Mouse (Mus musculus): ENCODE measurements around the gene 2300002M23Rik. TPM values are rescaled to one million over a fixed set of nuclear protein-coding genes. Genes with fewer than 3 reads are reported as not detected.
A peak's percentile ranks its signal among the peaks of the same experiment; 100 is the strongest.

Gene 2300002M23Rik
- polyA plus RNA-seq, 1 experiment from 2014 or later: not detected

DNA sequence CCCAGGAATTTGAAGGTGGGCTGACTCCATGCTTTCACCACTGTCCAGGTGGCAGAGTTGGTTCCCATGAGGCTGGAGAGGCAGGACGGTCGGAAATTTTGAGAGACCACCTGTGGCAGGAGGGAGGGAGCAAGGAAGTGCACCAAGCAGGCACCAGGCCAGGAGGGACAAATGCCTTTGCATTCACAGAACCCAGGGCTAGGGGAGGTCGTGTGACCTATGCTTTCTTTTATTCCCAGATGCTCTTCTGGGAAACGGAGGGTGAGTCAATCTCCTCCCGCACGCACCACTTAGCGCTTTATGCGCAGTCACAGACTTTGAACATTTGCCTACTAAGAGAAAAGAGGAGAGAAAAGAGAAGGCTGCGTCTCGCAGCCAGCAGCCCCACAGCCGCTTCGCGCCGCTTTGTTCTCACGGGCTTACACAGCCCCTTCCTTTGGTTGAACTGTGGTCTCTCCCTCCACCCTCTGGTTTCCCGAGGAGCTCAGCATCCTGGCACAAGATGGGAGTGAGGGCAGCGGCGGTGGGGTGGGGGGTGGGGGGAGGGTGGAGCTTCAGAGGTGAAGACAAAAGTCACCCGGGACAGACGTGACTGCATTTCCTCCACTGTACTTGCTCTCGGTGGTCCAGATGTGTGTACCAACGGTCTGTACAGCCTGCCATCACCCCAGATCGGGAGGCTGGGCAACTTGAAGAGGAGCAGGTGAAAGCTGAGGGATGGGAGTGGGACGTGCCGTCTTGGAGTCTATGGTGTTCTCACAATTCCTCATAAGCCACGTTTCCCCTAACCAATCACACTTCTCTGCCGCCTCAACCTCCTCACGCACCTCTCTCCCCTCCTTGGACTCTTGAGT lies 2.1 kb downstream of the 2300002M23Rik start:
- Histone ChIP-seq H3K4me1 (ENCODE audit: control insufficient read depth, insufficient read depth, low read length) (peaks cover 4% of the 10 kb centered on the region; the same call in 1 of the 2 replicates), H3K4me3 (ENCODE audit: low read depth, low read length) (peak overlapping the region; percentile 8), H3K27ac (ENCODE audit: low read depth, low read length) (no peak overlapping the region), H3K9me3 (replicated peaks; ENCODE audit: control insufficient read depth, low read length) (no peaks in the 10 kb centered on the region), H3K4me2 (ENCODE audit: low read length) (peak overlapping the region; percentile 56), H3K27me3 (replicated peaks; ENCODE audit: control insufficient read depth, insufficient read depth, low read length) (peaks cover 4% of the 10 kb centered on the region; the same call in 1 of the 2 replicates), H3K9ac (ENCODE audit: low read length) (peak overlapping the region; percentile 22), H3K36me3 (ENCODE audit: control insufficient read depth, insufficient read depth, low read length) (no peaks in the 10 kb centered on the region)
- WGBS: 2% methylated on average over 28 of the region's 28 CpGs
- ATAC-seq: peak; percentile 57; the same call in 1 of the 2 replicates
- DNase-seq (ENCODE audit: low spot score): peak; percentile 56

DNA sequence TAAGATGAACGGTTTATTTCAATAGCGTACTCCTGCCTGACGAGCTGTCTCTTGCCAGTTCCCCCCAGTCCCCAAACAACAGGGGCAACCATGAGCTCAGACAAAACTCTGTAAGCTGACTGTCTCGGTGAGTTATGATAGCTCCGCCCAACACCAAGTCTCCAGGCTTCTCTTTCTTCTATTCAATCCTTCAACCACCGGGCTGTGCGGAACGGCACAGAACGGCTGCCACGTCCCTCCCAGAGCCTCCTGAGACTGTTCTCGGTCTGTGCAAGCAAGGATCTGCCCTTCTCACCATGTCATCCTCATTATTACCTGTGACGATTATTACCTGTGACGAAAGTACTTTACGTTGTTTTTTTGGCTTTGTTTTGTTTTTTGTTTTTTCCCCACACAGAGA lies 3.6 kb downstream of the 2300002M23Rik start:
- Histone ChIP-seq H3K4me3 (ENCODE audit: low read depth, low read length) (no peak overlapping the region), H3K36me3 (ENCODE audit: control insufficient read depth, insufficient read depth, low read length) (no peaks in the 10 kb centered on the region), H3K27ac (ENCODE audit: low read depth, low read length) (no peak overlapping the region), H3K27me3 (replicated peaks; ENCODE audit: control insufficient read depth, insufficient read depth, low read length) (peaks cover 4% of the 10 kb centered on the region; the same call in 1 of the 2 replicates), H3K9ac (ENCODE audit: low read length) (no peak overlapping the region), H3K4me1 (ENCODE audit: control insufficient read depth, insufficient read depth, low read length) (peaks cover 4% of the 10 kb centered on the region; the same call in 1 of the 2 replicates), H3K4me2 (ENCODE audit: low read length) (no peak overlapping the region), H3K9me3 (replicated peaks; ENCODE audit: control insufficient read depth, low read length) (no peaks in the 10 kb centered on the region)
- WGBS: 75% methylated on average over 14 of the region's 14 CpGs
- DNase-seq (ENCODE audit: low spot score): no peak
- no peak for ATAC-seq

DNA sequence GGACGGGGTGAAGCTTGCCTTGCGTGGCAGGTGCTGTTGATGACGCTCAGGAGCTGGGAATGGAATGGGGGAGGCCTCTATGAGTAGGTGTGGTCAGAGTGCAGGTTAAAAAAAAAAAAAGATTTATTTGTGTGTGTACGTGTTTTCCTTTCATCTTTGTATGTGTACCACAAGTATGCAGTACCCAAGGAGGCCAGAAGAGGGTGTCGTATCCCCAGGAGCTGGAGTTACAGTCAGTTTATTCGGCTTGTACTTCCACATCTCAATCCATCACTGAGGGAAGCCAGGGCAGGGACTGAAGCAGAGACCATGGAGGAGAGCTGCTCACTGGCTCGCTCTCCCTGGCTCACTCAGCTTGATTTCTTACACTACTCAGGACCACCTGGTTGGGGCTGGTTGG lies 4.2 kb downstream of the 2300002M23Rik start:
- DNase-seq (ENCODE audit: low spot score) (no peak), ATAC-seq (no peak)
- 94% methylated on average over 7 of the region's 7 CpGs for WGBS
- Histone ChIP-seq H3K4me2 (ENCODE audit: low read length) (no peak overlapping the region), H3K27me3 (replicated peaks; ENCODE audit: control insufficient read depth, insufficient read depth, low read length) (peaks cover 4% of the 10 kb centered on the region; the same call in 1 of the 2 replicates), H3K9ac (ENCODE audit: low read length) (no peak overlapping the region), H3K9me3 (replicated peaks; ENCODE audit: control insufficient read depth, low read length) (no peaks in the 10 kb centered on the region), H3K4me1 (ENCODE audit: control insufficient read depth, insufficient read depth, low read length) (peaks cover 4% of the 10 kb centered on the region; the same call in 1 of the 2 replicates), H3K36me3 (ENCODE audit: control insufficient read depth, insufficient read depth, low read length) (no peaks in the 10 kb centered on the region), H3K4me3 (ENCODE audit: low read depth, low read length) (no peak overlapping the region), H3K27ac (ENCODE audit: low read depth, low read length) (no peak overlapping the region)

- 11% methylated on average over 6 of the region's 6 CpGs for WGBS
- Histone ChIP-seq H3K4me3 (ENCODE audit: low read depth, low read length) (no peak overlapping the region), H3K4me2 (ENCODE audit: low read length) (no peak overlapping the region)
Measured at GRCm38 (mm10) chr17:35578211-35578610, 11.0 kb downstream of the 2300002M23Rik start.

GRCm38 (mm10) chr17:35582900-35583299 lies 15.7 kb downstream of the 2300002M23Rik start:
- WGBS: 96% methylated on average over 1 of the region's 1 CpGs
- no peak for DNase-seq (ENCODE audit: low spot score)
- Histone ChIP-seq H3K27ac (ENCODE audit: low read depth, low read length) (no peak overlapping the region), H3K36me3 (ENCODE audit: control insufficient read depth, insufficient read depth, low read length) (no peaks in the 10 kb centered on the region), H3K9ac (ENCODE audit: low read length) (no peak overlapping the region), H3K27me3 (replicated peaks; ENCODE audit: control insufficient read depth, insufficient read depth, low read length) (no peaks in the 10 kb centered on the region), H3K4me1 (ENCODE audit: control insufficient read depth, insufficient read depth, low read length) (no peaks in the 10 kb centered on the region), H3K9me3 (replicated peaks; ENCODE audit: control insufficient read depth, low read length) (no peaks in the 10 kb centered on the region), H3K4me3 (ENCODE audit: low read depth, low read length) (no peak overlapping the region), H3K4me2 (ENCODE audit: low read length) (no peak overlapping the region)
- ATAC-seq: no peak

More at GRCm38 (mm10) chr17:35578211-35578610, 11.0 kb downstream of the 2300002M23Rik start:
- Histone ChIP-seq H3K27me3 (replicated peaks; ENCODE audit: control insufficient read depth, insufficient read depth, low read length) (no peaks in the 10 kb centered on the region), H3K9me3 (replicated peaks; ENCODE audit: control insufficient read depth, low read length) (no peaks in the 10 kb centered on the region), H3K9ac (ENCODE audit: low read length) (no peak overlapping the region), H3K27ac (ENCODE audit: low read depth, low read length) (no peak overlapping the region), H3K36me3 (ENCODE audit: control insufficient read depth, insufficient read depth, low read length) (no peaks in the 10 kb centered on the region), H3K4me1 (ENCODE audit: control insufficient read depth, insufficient read depth, low read length) (no peaks in the 10 kb centered on the region)
- ATAC-seq (no peak), DNase-seq (ENCODE audit: low spot score) (peak; percentile 84)

GRCm38 (mm10) chr17:35584330-35584937 lies 17.2 kb downstream of the 2300002M23Rik start:
- Histone ChIP-seq H3K4me3 (ENCODE audit: low read depth, low read length) (no peak overlapping the region), H3K9ac (ENCODE audit: low read length) (no peak overlapping the region), H3K36me3 (ENCODE audit: control insufficient read depth, insufficient read depth, low read length) (no peaks in the 10 kb centered on the region), H3K27ac (ENCODE audit: low read depth, low read length) (no peak overlapping the region), H3K27me3 (replicated peaks; ENCODE audit: control insufficient read depth, insufficient read depth, low read length) (no peaks in the 10 kb centered on the region), H3K4me2 (ENCODE audit: low read length) (peak overlapping the region; percentile 29; the same call in 1 of the 2 replicates), H3K9me3 (replicated peaks; ENCODE audit: control insufficient read depth, low read length) (no peaks in the 10 kb centered on the region), H3K4me1 (ENCODE audit: control insufficient read depth, insufficient read depth, low read length) (no peaks in the 10 kb centered on the region)
- 18% methylated on average over 16 of the region's 16 CpGs for WGBS
- DNase-seq (ENCODE audit: low spot score) (peak; percentile 94), ATAC-seq (peak; percentile 40; the same call in 1 of the 2 replicates)

DNA sequence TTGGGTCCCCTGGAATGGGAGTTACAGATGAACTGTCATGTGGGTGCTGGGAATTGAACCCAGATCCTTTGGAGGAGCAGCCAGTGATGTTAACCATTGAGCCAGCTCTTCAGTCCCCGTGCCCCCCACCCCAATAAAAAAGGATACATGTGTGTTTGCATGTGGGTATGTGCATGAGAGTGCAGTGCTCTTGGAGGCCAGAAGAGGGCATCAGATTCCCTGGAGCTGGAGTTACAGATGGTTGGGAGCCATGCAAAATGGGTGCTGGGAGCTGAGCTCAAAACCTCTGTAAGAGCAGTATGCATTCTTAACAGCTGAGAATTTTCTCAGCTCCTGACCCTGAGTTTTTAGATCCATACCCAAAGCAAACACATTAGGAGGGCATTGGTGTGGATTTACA lies 20.0 kb downstream of the 2300002M23Rik start:
- no peak for ATAC-seq
- Histone ChIP-seq H3K27me3 (replicated peaks; ENCODE audit: control insufficient read depth, insufficient read depth, low read length) (no peaks in the 10 kb centered on the region), H3K9ac (ENCODE audit: low read length) (no peak overlapping the region), H3K4me1 (ENCODE audit: control insufficient read depth, insufficient read depth, low read length) (no peaks in the 10 kb centered on the region), H3K36me3 (ENCODE audit: control insufficient read depth, insufficient read depth, low read length) (no peaks in the 10 kb centered on the region), H3K4me3 (ENCODE audit: low read depth, low read length) (no peak overlapping the region), H3K27ac (ENCODE audit: low read depth, low read length) (no peak overlapping the region), H3K4me2 (ENCODE audit: low read length) (no peak overlapping the region), H3K9me3 (replicated peaks; ENCODE audit: control insufficient read depth, low read length) (no peaks in the 10 kb centered on the region)
- DNase-seq (ENCODE audit: low spot score): no peak
- 96% methylated on average over 1 of the region's 1 CpGs for WGBS

DNA sequence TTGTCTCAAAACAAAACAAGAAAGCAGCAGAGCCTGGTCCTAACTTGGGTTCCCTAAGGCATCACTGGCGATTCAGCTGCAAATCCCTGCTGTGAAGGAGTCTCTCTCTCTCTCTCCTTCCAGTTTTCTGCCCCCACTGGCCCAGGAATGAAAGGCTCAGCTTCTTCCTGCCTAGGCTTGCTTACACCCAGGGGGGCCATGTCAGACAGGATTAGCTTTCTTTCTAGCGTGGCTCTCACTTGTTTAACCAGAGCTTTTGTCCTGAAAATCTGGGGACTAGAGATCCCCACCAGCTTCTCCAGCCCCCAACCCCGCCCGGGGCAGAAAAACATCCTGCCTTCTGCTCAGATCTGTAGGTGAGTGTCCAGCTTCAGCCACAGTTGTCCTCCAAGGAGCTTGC lies 21.1 kb downstream of the 2300002M23Rik start:
- no peak for ATAC-seq
- no peak overlapping the region for H3K4me3 ChIP-seq (ENCODE audit: low read depth, low read length)
- no peak overlapping the region for H3K27ac ChIP-seq (ENCODE audit: low read depth, low read length)
- H3K9ac ChIP-seq (ENCODE audit: low read length): no peak overlapping the region
- H3K36me3 ChIP-seq (ENCODE audit: control insufficient read depth, insufficient read depth, low read length): no peaks in the 10 kb centered on the region
- no peaks in the 10 kb centered on the region for H3K4me1 ChIP-seq (ENCODE audit: control insufficient read depth, insufficient read depth, low read length)
- no peak overlapping the region for H3K4me2 ChIP-seq (ENCODE audit: low read length)
- no peaks in the 10 kb centered on the region for H3K9me3 ChIP-seq (replicated peaks; ENCODE audit: control insufficient read depth, low read length)
- H3K27me3 ChIP-seq (replicated peaks; ENCODE audit: control insufficient read depth, insufficient read depth, low read length): no peaks in the 10 kb centered on the region
- whole genome bisulfite sequencing: 8% methylated on average over 4 of the region's 4 CpGs
- DNase-seq (ENCODE audit: low spot score): no peak
